Mouse (Mus musculus) right cerebral cortex, postnatal 4 days (tissue): ENCODE results near the gene Galnt10.

Experiments
- DNase-seq: peaks from one replicate; pipeline ENCODE4 v3.0.0-alpha.2; 2022

The Galnt10 gene

DNA sequence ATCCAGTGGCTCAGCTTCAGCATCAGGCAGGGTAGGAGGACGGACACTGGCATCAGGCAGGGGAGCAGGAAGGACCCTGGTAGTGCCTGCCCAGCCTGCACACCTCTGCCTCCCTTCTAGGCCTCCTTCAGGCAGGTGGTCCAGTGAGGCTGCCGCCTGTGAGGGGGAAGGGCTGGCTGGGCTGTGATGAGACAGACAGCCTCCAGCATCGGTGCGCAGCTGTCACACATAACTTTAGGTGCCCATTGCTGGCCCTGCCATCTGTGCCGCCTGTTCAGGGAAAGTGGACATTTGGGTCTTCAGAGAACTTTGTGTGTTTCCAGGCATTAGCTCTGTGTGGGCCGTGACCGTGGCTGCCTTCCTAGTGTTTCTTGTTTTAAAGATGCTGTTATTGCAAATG is 47.5 kb downstream of the Galnt10 start:
- no peak for DNase-seq

DNA sequence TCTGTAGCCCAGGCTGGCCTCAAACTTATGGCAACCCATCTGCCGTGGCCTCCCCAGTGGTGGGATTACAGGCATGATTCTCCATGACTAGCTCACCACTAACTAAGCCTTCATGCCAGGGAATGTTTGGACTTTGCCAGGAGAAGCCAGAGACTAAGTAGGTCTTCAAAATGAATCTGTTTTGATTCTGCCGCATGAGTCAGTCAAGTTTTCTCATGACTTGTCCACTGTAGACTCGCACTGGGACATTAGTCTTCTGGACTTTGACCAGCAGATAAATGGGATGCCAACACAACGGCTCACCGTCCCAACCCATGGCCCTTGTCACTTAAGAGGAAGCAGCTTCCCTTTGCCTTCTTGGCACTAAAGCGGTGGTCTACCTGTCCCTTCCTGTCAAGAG is 49.2 kb downstream of the Galnt10 start:
- DNase-seq = no peak

DNA sequence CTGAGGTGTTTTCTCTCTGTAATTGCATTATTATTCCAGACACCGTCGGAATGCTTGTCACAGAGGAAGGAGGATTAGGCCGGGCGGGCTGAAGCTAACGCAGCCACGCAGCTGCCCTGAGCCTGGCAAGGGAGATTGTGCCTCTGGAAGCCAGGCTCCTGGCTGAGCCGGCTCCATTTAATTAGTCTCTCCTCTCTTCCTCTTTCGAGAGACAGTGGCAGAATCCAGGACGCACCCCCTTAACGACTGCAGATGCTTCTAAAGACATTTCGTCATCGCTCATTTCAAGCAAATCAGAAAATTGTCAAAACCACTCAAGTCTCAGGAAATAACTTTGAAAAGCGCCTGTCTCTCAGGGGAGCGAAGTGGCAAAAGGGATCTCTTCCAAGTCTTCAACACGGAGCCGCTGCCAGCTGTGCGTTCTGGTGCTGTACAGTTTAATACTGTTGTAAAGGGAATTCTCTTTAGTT is 51.0 kb downstream of the Galnt10 start:
- no peak for DNase-seq

DNA sequence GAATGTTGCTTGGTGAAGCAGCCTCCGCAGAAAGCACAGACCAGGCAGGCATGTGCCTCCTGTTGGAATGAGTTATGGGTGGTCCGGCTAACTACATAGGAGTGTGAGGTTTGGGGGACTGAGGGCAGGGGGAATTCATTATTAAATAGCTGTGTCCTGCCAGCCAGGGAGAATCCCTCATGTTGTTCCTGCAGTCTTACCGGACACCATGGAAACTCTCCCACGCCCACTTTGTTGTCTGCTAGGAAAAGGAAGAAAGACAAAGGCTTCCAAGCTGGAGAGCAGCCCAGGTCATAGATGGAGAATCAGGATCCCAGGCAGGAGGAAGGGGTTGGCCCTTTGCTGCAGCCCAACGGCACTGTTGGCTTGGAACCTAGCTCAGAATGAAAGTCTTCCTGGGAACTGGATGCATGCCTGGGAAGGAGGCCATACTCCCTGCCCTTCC is 51.6 kb downstream of the Galnt10 start:
- no peak for DNase-seq

DNA sequence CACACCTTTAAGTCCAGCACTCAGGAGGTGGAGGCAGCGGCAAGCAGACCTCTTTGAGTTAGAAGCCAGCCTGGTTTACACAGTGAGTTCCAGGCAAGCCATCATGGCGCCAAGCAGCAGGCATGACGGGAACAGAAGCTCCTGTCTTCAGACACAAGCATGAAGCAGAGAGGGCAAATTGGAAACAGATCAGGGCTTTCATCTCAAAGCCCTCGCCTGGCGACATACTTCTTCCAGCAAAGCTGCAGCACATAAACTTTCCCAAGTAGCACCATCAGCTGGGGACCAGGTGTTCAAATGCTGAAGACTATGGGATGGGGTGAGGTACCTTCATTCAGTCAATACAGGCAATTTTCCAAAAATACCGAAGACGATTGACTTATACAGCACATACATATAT is 54.9 kb downstream of the Galnt10 start:
- no peak for DNase-seq

DNA sequence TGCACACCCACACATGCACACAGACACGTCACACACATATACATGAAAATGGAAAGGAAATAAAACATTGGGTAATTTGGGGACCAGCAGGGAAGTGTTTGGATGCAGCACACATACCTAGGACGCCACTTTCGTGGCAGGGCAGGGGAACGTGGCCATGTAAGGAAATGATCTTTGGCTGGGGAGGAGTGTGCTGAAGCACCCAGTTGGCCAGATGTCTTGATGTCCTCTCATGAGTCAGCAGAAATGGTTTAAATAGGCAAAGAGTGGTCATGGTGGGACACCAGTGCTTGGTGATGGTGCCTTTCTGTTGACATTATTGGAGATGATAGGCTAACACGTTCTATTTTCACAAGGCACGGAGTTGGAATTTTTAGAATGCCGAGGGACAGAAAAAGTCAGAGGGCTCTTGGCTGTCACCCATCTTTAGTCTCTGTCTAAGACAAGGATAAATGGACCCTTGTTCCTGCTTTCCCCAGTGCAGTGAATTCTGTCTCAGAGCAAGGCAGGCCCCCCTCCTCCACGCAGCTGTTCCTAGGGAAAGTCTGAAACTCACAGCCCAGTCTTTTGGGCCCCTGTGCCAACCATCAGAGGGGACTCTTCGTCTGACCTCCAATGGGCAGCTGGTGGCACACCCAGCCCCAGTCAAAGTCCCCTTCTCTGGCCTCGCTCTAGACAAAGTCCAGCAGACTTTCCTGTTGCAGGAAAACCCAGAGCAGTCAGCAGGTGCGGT is 56.1 kb downstream of the Galnt10 start:
- DNase-seq = no peak

DNA sequence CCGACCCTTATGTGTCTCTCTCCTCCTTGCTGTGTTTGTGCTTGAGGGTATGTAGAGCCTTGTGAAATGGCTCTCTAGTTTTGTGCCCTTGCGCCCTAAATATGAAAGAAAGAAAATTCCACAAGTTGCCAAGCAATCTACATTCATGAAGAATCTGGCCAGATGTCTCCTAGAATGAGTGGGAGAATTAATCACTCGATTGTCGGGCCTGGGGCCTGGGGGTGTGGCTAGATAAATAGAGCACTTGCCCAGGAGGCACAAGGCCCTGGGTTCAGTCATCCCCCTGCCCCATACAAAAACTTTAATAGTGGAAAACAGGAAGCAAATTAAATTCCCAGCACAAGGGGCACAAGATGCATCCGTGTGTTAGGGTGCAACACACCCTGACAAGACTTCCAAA is 56.7 kb downstream of the Galnt10 start:
- DNase-seq = no peak

DNA sequence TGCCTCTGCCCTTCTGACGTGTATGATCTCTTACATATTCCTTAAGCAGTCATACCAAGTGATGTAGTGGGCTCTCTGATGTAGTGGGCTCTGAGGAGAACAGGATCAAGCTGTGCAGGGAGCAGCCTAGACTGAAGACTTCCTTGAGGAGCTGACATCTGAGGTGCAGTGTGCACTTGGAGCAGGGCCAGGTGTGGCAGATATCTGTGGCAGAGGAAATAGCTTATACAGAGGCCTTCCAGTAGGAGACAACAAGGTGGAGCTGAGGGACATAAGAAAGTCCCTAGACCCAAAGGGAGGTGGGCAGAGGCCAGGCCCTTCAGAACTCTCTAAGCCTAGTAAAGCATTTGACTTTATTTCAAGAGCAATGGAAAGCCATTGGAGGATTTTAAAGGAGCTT is 61.4 kb downstream of the Galnt10 start:
- DNase-seq = no peak

DNA sequence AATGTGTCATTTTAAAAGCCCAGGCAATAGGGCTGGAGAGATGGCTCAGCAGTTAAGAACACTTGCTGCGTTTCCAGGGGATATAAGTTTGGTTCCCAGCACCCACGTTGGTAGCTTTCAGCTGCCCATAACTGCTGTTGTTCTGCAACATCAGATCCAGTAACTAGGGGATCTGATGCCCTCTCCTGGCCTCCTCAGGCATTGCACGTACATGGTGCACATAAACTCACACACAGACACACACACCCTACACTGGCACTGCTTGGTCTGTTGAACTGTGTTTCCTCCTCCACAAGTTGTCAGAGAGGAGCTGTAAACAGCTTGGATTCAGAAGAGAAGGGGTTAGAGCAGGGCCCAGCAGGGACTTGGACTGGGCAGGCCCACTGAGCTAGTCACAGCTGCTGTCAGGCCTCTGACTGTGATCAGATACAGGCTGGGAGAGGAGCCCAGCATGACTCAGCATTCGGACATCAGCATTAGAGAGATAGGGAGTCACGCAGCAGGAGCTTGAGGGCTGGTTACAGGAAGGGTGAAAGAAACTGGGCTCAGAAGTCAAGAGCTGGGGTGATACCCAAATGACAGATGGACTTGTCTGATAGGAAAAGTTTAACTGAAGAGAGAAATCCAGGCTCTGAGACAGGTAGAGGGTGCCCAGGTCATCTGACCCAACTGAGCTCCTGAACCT is 62.0 kb downstream of the Galnt10 start:
- no peak for DNase-seq

DNA sequence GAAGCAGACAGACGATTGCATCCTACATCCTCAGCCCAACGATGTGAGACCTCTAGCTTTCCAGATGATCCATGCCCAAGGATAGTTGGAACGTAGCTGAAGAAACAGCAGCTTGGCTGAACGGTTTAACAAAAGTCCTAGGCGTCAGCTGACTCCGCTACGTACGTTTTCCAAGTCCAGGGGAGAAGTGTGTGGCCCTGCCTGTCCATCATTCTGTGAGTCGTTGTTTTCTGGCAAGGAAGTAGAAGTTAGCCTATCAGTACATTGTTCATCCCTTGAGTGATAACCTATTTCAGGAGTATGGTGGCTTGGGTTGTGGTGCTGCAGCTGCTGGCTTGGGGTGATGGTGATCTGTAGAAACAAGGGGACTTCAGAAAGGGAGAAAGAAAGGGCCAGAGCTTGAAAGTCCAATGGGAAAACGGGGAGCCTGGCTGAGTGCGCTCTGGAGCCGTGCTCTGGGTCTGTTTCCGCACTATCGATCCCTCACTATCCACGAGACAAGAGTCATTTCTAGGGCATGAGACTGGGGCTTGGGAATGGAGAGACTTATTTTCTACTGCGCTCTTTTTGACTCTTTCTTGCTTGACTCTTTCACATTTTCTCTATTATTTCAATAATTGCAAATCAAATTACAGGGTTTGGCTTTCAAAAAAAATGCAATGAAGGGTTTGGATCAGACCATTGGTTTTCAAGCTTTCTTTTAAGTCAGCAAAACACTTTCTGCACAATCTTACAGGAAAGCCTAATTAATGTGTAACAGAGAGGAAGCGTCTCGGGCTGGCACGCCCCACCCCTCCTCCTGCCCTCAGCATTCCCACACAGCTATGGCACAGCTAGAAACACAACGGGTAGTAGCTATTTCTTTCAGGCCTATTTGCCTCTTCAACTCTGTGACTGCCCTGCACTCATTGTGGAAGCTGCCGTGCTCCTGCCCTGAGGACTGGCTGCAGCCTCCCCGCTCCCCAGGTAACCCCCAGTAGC is 63.2 kb downstream of the Galnt10 start:
- no peak for DNase-seq

DNA sequence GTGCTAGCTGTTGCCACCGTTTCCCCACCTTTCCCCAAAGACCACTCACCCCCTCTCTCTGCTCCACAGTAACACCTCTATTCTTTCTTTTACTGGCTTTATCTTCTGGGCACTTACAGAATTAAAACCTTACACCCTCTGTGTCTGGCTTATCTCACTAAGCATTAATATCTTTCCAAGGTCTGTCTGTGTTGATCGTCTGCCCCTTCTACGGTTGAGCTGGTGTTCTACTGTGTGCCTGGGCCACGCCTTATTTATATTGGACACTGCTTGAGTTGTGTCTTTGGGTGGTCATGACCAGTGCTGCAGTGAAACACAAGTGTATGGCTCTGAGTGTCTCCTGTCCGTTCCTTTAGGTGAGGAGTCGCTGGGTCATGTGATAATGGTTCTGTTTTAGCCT is 68.7 kb downstream of the Galnt10 start:
- no peak for DNase-seq

DNA sequence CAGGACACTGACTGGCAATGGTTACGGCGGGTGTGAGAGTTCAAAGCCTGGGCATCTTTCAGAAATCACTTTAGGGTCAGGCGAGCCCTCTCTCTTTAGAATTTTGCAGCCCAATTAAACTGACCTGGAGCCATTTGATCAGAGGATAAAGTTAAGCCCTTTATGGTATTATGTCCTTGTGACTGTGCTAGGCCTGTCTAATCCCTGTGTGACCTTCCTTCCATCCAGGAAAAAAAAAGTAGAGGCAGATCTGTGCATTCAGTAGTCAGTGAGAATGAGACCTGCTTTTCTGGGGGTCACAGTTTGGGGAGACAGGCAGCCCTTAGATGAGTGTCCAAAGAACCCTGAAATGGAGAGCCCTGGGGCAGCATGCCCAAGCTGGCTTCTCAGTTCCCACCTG is 71.5 kb downstream of the Galnt10 start:
- DNase-seq = no peak

DNA sequence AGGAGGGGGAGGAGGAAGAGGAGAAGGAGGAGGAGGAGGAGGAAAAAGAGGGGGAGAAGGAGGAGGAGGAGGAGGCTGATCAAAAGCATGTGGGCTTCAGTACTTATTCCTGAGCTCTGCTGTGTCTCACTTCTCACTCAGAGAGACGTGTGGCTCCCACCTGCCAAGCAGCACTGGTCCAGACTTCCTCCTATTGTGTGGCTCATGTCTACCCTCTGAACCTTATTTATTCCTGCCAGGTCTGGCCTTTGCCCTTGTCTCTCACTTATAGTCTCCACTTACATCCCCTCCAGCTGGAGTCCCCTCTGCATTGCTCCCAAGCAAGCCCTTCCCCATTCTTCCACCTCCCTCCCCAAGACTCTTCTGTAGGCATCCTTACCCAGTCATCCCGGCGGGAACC is 72.2 kb downstream of the Galnt10 start:
- no peak for DNase-seq

DNA sequence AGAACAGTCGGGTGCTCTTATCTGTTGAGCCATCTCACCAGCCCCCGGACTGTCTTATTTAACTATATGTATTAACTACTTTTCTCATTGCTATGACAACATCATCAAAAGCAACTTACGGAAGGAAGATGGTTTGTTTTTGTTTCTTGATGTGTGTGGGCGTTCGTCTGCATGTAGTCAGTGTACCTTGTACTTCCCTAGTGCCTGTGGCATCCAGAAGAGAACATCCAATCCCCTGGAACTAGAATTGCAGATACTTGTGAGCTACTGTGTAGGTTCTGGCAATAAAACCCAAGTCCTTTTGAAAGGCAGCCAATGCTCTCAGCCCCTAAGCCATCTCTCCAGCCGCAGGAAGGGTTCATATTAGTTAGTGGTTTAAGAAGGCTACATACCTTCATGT is 72.8 kb downstream of the Galnt10 start:
- no peak for DNase-seq

DNA sequence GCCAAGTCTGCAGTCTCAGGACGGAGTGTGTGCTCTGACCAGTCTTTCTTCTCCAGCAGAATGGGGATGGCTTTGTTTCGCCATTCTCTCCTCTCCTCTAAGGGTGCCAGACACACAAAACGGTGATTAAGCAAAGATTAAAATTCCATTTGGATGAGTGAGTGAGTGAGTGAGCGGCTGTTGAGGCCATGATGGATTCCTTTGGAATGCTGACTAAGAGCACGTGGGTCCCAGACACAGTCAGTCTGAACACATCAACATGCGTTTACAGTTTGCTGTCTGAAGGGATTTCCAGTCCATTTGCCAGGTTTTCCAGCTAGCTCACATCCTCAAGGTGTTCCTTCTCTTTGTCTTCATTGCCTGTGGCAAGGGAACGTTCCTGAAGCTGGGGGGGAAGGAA is 74.4 kb downstream of the Galnt10 start:
- no peak for DNase-seq

DNA sequence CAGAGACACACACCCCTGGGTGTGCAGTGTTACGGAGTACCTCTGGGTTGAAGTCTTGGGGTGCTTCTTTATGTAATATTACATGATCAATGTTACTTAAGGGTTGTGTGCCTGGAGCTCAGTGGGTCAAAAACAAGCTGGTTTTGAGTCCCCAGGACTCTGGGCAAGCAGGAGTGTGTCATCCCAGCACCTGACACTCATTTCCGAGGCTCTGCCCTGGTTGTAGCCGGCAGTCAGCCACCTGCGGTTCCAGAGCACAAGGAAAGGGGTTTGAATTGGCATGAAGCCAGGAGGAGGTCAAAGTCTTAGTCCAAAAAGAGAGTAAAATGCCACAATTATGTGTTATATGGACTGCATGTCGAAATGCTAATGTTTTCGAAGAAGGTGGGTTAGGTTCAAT is 74.8 kb downstream of the Galnt10 start:
- no peak for DNase-seq

DNA sequence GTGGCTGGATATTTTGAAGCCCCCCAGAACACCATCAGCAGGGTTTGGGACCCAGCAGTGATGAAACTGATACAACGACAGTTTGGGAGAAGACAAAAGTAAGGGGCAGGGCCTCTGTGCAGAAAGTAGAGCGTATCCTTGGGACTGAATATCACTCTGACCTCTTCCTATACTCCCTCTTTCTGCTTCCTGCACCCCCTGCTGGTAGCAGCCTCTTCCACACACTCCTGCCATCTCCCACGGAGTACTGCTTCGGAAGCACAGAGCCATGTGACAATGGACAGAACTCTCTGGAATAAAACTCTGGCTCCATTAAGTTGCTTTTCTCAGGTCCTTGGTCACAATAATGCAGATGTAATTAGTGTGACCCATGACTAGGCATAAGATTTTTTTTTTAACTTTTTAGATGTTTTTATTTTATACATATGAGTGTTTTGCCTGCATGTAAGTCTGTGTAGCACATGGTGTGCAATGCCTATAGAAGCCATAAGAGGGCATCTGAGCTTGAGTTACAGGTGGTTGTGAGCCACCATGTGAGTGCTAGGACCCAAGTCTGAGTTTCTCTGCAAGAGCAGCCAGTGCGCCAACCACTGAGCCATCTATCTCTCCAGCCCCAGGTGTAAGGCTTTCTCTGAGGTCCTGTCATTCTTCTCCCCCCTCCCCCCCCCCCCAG is 79.7 kb downstream of the Galnt10 start:
- no peak for DNase-seq

DNA sequence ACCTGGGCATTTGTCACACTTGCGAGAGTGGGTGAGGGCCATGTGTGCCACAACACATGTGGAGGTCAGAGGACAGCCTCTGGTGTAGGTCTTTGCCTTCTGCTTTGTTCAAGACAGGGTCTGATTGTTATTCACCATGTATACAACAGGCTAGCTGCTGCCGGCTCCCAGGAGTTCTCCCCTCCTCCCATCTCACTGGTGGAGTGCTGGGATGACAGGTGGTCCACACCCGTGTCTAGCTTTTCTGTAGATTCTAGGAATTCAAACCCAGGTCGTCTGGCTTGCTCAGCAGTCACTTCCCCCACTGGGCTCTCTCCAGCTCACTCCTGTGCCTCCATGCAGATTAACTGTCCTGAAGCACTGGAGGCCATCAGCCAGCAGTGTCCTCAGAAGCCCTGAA is 80.7 kb downstream of the Galnt10 start:
- DNase-seq = no peak

DNA sequence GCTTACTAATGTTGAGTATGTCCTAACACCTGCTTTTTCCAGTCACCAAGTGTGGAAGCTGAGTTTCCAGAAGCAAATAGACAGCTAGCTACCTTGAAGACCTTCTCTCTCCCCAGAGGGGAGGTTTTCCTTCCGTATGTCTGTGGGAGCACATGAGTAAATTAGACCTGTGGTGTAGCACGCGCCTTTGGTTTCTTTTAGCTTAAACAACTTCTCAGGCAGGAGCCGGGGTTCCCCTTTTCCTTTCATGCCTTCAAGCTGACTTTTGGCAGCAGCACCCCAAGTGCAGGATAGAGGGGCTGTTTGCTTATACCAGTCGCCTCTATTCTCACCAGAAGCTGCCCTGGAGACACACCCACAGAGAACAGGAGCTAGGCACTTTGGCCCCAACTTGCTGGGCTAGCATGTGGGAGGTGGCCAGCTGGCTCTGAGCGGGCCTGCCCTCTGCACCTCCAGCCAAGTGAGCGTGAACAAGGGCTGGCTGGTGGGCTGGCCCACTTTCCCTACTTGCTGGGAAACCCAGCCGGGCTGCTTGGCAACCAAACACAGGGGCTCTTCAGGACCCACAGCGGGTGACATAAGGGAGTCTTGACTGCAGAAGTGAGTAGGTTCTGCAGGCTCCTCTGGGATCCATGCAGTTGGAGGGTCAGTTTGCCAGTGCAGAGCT is 82.2 kb downstream of the Galnt10 start:
- DNase-seq = peak; percentile 52

DNA sequence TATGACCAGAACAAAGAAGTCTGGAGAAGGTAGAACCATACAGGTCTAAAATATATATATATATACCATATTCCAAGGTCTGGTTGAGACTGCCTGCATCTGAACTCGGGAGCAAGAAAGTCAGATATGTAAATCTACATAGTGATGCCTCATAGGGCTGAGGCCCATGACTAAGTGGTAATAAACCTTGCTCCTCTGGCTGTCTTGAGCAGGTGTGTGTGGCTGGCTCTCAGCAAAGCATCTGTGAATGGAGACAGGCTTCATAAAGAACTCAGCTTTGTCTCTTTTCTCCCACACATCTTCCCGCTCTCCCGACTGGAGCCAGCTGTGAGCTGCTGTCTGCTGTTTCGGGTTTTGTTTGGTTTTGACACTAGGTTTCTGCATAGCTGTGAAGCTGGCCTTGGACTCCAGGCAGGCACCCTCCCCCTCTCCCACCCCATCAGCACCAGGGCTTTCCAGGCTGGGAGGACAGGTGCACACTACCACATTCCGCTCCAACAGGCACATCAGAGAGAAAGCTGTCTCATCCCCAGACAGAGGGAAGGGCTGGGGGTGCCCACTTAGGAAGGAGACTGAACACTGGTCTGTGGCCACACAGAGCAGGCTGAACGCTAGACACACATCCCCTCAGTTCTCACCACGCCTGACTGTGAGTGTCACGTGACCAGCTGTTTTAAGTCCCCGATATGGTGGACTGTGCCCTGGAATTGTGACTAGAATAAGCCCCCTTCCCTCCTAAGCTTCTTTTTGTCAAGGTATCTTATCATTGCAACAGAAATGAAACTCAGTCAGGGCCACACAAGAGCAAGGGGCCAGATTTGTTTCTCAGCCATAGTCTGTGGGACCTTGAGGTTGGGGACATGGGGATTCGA is 87.4 kb downstream of the Galnt10 start:
- DNase-seq = no peak
